Mouse (Mus musculus) mesoderm, embryonic 11.5 days (tissue): ENCODE data around the gene Nr0b2.

Experiments
- DNase-seq: peaks from one replicate; pipeline ENCODE4 v3.0.0-alpha.2; 2012; ENCODE audit warnings: low read depth, low spot score

Gene Nr0b2

DNA sequence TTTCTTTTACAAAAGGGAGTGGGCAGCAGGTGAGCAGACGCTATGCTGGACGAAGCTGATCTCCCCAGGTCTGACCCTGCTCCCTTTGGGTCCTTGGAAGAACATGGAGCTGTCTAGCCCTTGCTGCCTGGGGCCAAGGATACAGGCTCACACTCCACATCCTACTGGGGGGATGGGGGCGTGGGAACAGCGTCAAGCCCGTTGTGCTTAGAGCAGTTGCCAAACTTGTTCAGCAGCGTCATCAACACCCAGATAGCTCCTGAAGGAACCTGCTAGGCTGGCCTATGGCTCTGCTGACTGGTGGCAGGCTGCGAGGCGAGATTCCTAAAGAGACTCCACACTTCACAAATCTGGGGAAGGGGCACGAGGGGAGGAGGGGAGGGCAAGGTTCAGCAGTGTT, 52.2 kb downstream of the Nr0b2 start:
- DNase-seq, result no peak
